26 mouse cellular contexts compared by ENCODE assay signal in genomic region chr9:80306390-80306789, GRCm38 (mm10).
DNase-seq lines count a peak whose midpoint lies in the region; ATAC-seq lines count a peak whose summit lies in the region.
"Had no signal": no experiment of that assay in that cellular context is flagged by ENCODE, and none has a peak within 500 bp of the region (broad histone marks: within the 10 kb centered on the region; RNA-seq: fewer than 3 reads in every experiment).

No protein-coding gene starts in this region.

- intact Hi-C loops in heart, postnatal 14 days (cut with DNase I): no loop called here

- no peak overlapping the region for H3K9ac ChIP-seq in limb, embryonic 11.5 days (ENCODE audit: low read length)
- H3K9ac ChIP-seq in forebrain, embryonic 15.5 days (replicated peaks): 0 out of 2 replicates have a peak overlapping the region, but pooled peaks have one; percentile 26
- no peak overlapping the region for H3K9ac ChIP-seq in hindbrain, embryonic 12.5 days
- peak overlapping the region; percentile 30 for H3K9ac ChIP-seq in midbrain, embryonic 14.5 days (replicated peaks; ENCODE audit: low read length)
- H3K9ac ChIP-seq: embryonic facial prominence, embryonic 13.5 days; limb, embryonic 13.5 days; liver, embryonic 13.5 days; lung, embryonic 15.5 days had no signal

- H3K4me3 ChIP-seq in limb, embryonic 11.5 days (ENCODE audit: low read depth, low read length): no peak overlapping the region
- H3K4me3 ChIP-seq in limb, embryonic 10.5 days: no peak overlapping the region
- H3K4me3 ChIP-seq in forebrain, embryonic 15.5 days: peak overlapping the region; percentile 32
- no peak overlapping the region for H3K4me3 ChIP-seq in hindbrain, embryonic 12.5 days
- H3K4me3 ChIP-seq in midbrain, embryonic 14.5 days (replicated peaks; ENCODE audit: low read depth, low read length): no peak overlapping the region
- H3K4me3 ChIP-seq: embryonic facial prominence, embryonic 13.5 days; erythroblast, embryonic 14.5 days; heart, embryonic 10.5 days; limb, embryonic 13.5 days; liver, embryonic 13.5 days; lung, embryonic 15.5 days had no signal

- no peak overlapping the region for H3K4me2 ChIP-seq in limb, embryonic 11.5 days (ENCODE audit: low read depth, severe bottlenecking)
- peak overlapping the region; percentile 33 for H3K4me2 ChIP-seq in forebrain, embryonic 15.5 days (replicated peaks)
- H3K4me2 ChIP-seq in hindbrain, embryonic 12.5 days (replicated peaks): 0 out of 2 replicates have a peak overlapping the region, but pooled peaks have one; percentile 29
- H3K4me2 ChIP-seq in midbrain, embryonic 14.5 days (ENCODE audit: low read length): peak overlapping the region; percentile 44
- H3K4me2 ChIP-seq: embryonic facial prominence, embryonic 13.5 days; limb, embryonic 13.5 days; liver, embryonic 13.5 days; lung, embryonic 15.5 days had no signal

- DNase-seq in limb, embryonic 11.5 days (ENCODE audit: low spot score): no peak
- DNase-seq in limb, embryonic 10.5 days (ENCODE audit: low spot score): no peak
- DNase-seq in midbrain, embryonic 14.5 days: no peak
- no peak for DNase-seq in adrenal gland, adult 18-20 months (ENCODE audit: low spot score in 2 of 2)
- no peak for DNase-seq in heart, postnatal 14 days
- DNase-seq: adrenal gland, postnatal 10 days; B cell, adult 2 months; cerebellum, adult 18-20 months; gastrocnemius, postnatal 10 days; kidney, postnatal 25 days; liver, embryonic 13.5 days; lung, postnatal 36 days; thymus, adult 2 months; thymus, postnatal 4 days had no signal

- no peaks in the 10 kb centered on the region for H3K4me1 ChIP-seq in limb, embryonic 11.5 days (ENCODE audit: control insufficient read depth, insufficient read depth, low read length)
- no peaks in the 10 kb centered on the region for H3K4me1 ChIP-seq in limb, embryonic 10.5 days
- 0 out of 2 replicates have a peak, but pooled peaks cover 4% of the 10 kb centered on the region for H3K4me1 ChIP-seq in forebrain, embryonic 15.5 days
- H3K4me1 ChIP-seq in hindbrain, embryonic 12.5 days: 0 out of 2 replicates have a peak, but pooled peaks cover 2% of the 10 kb centered on the region
- H3K4me1 ChIP-seq in midbrain, embryonic 14.5 days (ENCODE audit: control insufficient read depth, insufficient read depth, low read length): no peaks in the 10 kb centered on the region
- H3K4me1 ChIP-seq: embryonic facial prominence, embryonic 13.5 days; heart, embryonic 10.5 days; limb, embryonic 13.5 days; liver, embryonic 13.5 days; lung, embryonic 15.5 days had no signal

- no peaks in the 10 kb centered on the region for H3K27me3 ChIP-seq in limb, embryonic 11.5 days (ENCODE audit: control insufficient read depth, insufficient read depth, low read length)
- H3K27me3 ChIP-seq in limb, embryonic 10.5 days (ENCODE audit: low read depth, poor library complexity, severe bottlenecking): no peaks in the 10 kb centered on the region
- no peaks in the 10 kb centered on the region for H3K27me3 ChIP-seq in forebrain, embryonic 15.5 days
- H3K27me3 ChIP-seq in hindbrain, embryonic 12.5 days: no peaks in the 10 kb centered on the region
- H3K27me3 ChIP-seq in midbrain, embryonic 14.5 days (ENCODE audit: control insufficient read depth, insufficient read depth, low read length): no peaks in the 10 kb centered on the region
- H3K27me3 ChIP-seq: CH12.LX; embryonic facial prominence, embryonic 13.5 days; limb, embryonic 13.5 days; liver, embryonic 13.5 days; lung, embryonic 15.5 days; Patski had no signal

- no peaks in the 10 kb centered on the region for H3K36me3 ChIP-seq in limb, embryonic 11.5 days (ENCODE audit: control insufficient read depth, insufficient read depth, low read length)
- no peaks in the 10 kb centered on the region for H3K36me3 ChIP-seq in limb, embryonic 10.5 days
- no peaks in the 10 kb centered on the region for H3K36me3 ChIP-seq in forebrain, embryonic 15.5 days
- no peaks in the 10 kb centered on the region for H3K36me3 ChIP-seq in hindbrain, embryonic 12.5 days
- 0 out of 2 replicates have a peak, but pooled peaks cover 2% of the 10 kb centered on the region for H3K36me3 ChIP-seq in midbrain, embryonic 14.5 days (ENCODE audit: control insufficient read depth, insufficient read depth, low read length)
- H3K36me3 ChIP-seq: embryonic facial prominence, embryonic 13.5 days; G1E; limb, embryonic 13.5 days; liver, embryonic 13.5 days had no signal

- 0 out of 2 replicates have a peak, but pooled peaks have one; percentile 9 for ATAC-seq in limb, embryonic 11.5 days (ENCODE audit: insufficient number of reproducible peaks, low FRiP score, low TSS enrichment, low read depth)
- ATAC-seq in forebrain, embryonic 15.5 days (replicated peaks): peak; percentile 68
- ATAC-seq in hindbrain, embryonic 12.5 days (ENCODE audit: low FRiP score): no peak
- ATAC-seq in midbrain, embryonic 14.5 days (ENCODE audit: low FRiP score, low TSS enrichment): 0 out of 2 replicates have a peak, but pooled peaks have one; percentile 64
- ATAC-seq: intestine, postnatal 0 days; Patski had no signal

- H3K9me3 ChIP-seq in limb, embryonic 11.5 days (ENCODE audit: control insufficient read depth, low read length): no peaks in the 10 kb centered on the region
- H3K9me3 ChIP-seq in limb, embryonic 10.5 days (replicated peaks): no peaks in the 10 kb centered on the region
- H3K9me3 ChIP-seq in forebrain, embryonic 15.5 days: no peaks in the 10 kb centered on the region
- no peaks in the 10 kb centered on the region for H3K9me3 ChIP-seq in hindbrain, embryonic 12.5 days (replicated peaks)
- no peaks in the 10 kb centered on the region for H3K9me3 ChIP-seq in midbrain, embryonic 14.5 days (ENCODE audit: control insufficient read depth, low read length)
- H3K9me3 ChIP-seq: embryonic facial prominence, embryonic 13.5 days; G1E; heart, embryonic 10.5 days; limb, embryonic 13.5 days; liver, embryonic 13.5 days; lung, embryonic 15.5 days had no signal

- WGBS in limb, embryonic 11.5 days: 93% methylated on average over 4 of the region's 4 CpGs
- 96% methylated on average over 4 of the region's 4 CpGs for WGBS in limb, embryonic 10.5 days
- 57% methylated on average over 4 of the region's 4 CpGs for WGBS in forebrain, embryonic 15.5 days
- whole genome bisulfite sequencing in hindbrain, embryonic 12.5 days: 84% methylated on average over 4 of the region's 4 CpGs
- WGBS in midbrain, embryonic 14.5 days: 76% methylated on average over 4 of the region's 4 CpGs

- H3K27ac ChIP-seq in limb, embryonic 11.5 days (replicated peaks; ENCODE audit: low read depth, low read length): no peak overlapping the region
- H3K27ac ChIP-seq in limb, embryonic 10.5 days: no peak overlapping the region
- H3K27ac ChIP-seq in forebrain, embryonic 15.5 days (replicated peaks): no peak overlapping the region
- H3K27ac ChIP-seq in hindbrain, embryonic 12.5 days: no peak overlapping the region
- peak overlapping the region; percentile 62 for H3K27ac ChIP-seq in midbrain, embryonic 14.5 days (replicated peaks; ENCODE audit: low read depth, low read length)
- H3K27ac ChIP-seq: embryonic facial prominence, embryonic 13.5 days; heart, embryonic 10.5 days; limb, embryonic 13.5 days; liver, embryonic 13.5 days; lung, embryonic 15.5 days; stomach, postnatal 0 days had no signal

Comparison
In these comparisons a context has a peak if more than half of its experiments do, and no peak if none do; other contexts are left out.
1. H3K9ac ChIP-seq: peak in forebrain, embryonic 15.5 days (single experiment) and midbrain, embryonic 14.5 days (single experiment); none in limb, embryonic 11.5 days (single experiment) and hindbrain, embryonic 12.5 days (single experiment).